Mouse (Mus musculus): ENCODE data around the gene Fgf2. TPM values are rescaled to one million over a fixed set of nuclear protein-coding genes. Genes with fewer than 3 reads are reported as not detected.

Gene Fgf2
- polyA plus RNA-seq, 1 experiment: 1.8 TPM

- Histone ChIP-seq H3K4me1 (ENCODE audit: control insufficient read depth, insufficient read depth, low read length) (no peaks in the 10 kb centered on the region), H3K27ac (ENCODE audit: insufficient read depth, low read length) (no peak overlapping the region), H3K4me3 (replicated peaks; ENCODE audit: insufficient read depth, low read depth, low read length) (no peak overlapping the region), H3K27me3 (ENCODE audit: control insufficient read depth, insufficient read depth, low read length) (no peaks in the 10 kb centered on the region)
- TF ChIP-seq POLR2A (IDR thresholded peaks at IDR 0.05; ENCODE audit: borderline replicate concordance, insufficient read depth, low read length) (no peak), CTCF (IDR thresholded peaks at IDR 0.05; ENCODE audit: borderline replicate concordance, insufficient read depth, low read depth, low read length) (no peak)
- DNase-seq: no peak
- WGBS: 97% methylated on average over 1 of the region's 1 CpGs
These were observed 31.9 kb upstream of the Fgf2 start for GRCm38 (mm10) chr3:37316233-37316632.

- no peak for DNase-seq
- Histone ChIP-seq H3K4me1 (ENCODE audit: control insufficient read depth, insufficient read depth, low read length) (no peaks in the 10 kb centered on the region), H3K27ac (ENCODE audit: insufficient read depth, low read length) (no peak overlapping the region), H3K4me3 (replicated peaks; ENCODE audit: insufficient read depth, low read depth, low read length) (no peak overlapping the region), H3K27me3 (ENCODE audit: control insufficient read depth, insufficient read depth, low read length) (no peaks in the 10 kb centered on the region)
- WGBS: 37% methylated on average over 3 of the region's 3 CpGs
- TF ChIP-seq CTCF (IDR thresholded peaks at IDR 0.05; ENCODE audit: borderline replicate concordance, insufficient read depth, low read depth, low read length): peak; percentile 23; the same call in 1 of the 2 replicates
- TF ChIP-seq POLR2A (IDR thresholded peaks at IDR 0.05; ENCODE audit: borderline replicate concordance, insufficient read depth, low read length): no peak
These were observed 23.8 kb upstream of the Fgf2 start for GRCm38 (mm10) chr3:37324310-37324709.

GRCm38 (mm10) chr3:37325317-37326112 lies 22.6 kb upstream of the Fgf2 start:
- DNase-seq: no peak
- TF ChIP-seq CTCF (IDR thresholded peaks at IDR 0.05; ENCODE audit: borderline replicate concordance, insufficient read depth, low read depth, low read length): no peak
- TF ChIP-seq POLR2A (IDR thresholded peaks at IDR 0.05; ENCODE audit: borderline replicate concordance, insufficient read depth, low read length): no peak
- Histone ChIP-seq H3K4me1 (ENCODE audit: control insufficient read depth, insufficient read depth, low read length) (no peaks in the 10 kb centered on the region), H3K27me3 (ENCODE audit: control insufficient read depth, insufficient read depth, low read length) (no peaks in the 10 kb centered on the region), H3K27ac (ENCODE audit: insufficient read depth, low read length) (no peak overlapping the region), H3K4me3 (replicated peaks; ENCODE audit: insufficient read depth, low read depth, low read length) (no peak overlapping the region)
- 82% methylated on average over 5 of the region's 5 CpGs for WGBS

GRCm38 (mm10) chr3:37326627-37327026 lies 21.5 kb upstream of the Fgf2 start:
- Histone ChIP-seq H3K27me3 (ENCODE audit: control insufficient read depth, insufficient read depth, low read length) (no peaks in the 10 kb centered on the region), H3K4me3 (replicated peaks; ENCODE audit: insufficient read depth, low read depth, low read length) (no peak overlapping the region)
- WGBS: 93% methylated on average over 3 of the region's 3 CpGs

GRCm38 (mm10) chr3:37328489-37328888 lies 19.7 kb upstream of the Fgf2 start:
- no peaks in the 10 kb centered on the region for H3K4me1 ChIP-seq (ENCODE audit: control insufficient read depth, insufficient read depth, low read length)
- no peak overlapping the region for H3K4me3 ChIP-seq (replicated peaks; ENCODE audit: insufficient read depth, low read depth, low read length)
- no peak for DNase-seq
- H3K27me3 ChIP-seq (ENCODE audit: control insufficient read depth, insufficient read depth, low read length): no peaks in the 10 kb centered on the region
- 86% methylated on average over 2 of the region's 2 CpGs for WGBS
- H3K27ac ChIP-seq (ENCODE audit: insufficient read depth, low read length): no peak overlapping the region
- no peak for TF ChIP-seq CTCF (IDR thresholded peaks at IDR 0.05; ENCODE audit: borderline replicate concordance, insufficient read depth, low read depth, low read length)
- TF ChIP-seq POLR2A (IDR thresholded peaks at IDR 0.05; ENCODE audit: borderline replicate concordance, insufficient read depth, low read length): no peak

More at GRCm38 (mm10) chr3:37326627-37327026, 21.5 kb upstream of the Fgf2 start:
- Histone ChIP-seq H3K4me1 (ENCODE audit: control insufficient read depth, insufficient read depth, low read length) (no peaks in the 10 kb centered on the region), H3K27ac (ENCODE audit: insufficient read depth, low read length) (no peak overlapping the region)
- no peak for TF ChIP-seq POLR2A (IDR thresholded peaks at IDR 0.05; ENCODE audit: borderline replicate concordance, insufficient read depth, low read length)
- no peak for TF ChIP-seq CTCF (IDR thresholded peaks at IDR 0.05; ENCODE audit: borderline replicate concordance, insufficient read depth, low read depth, low read length)
- DNase-seq: no peak

- Histone ChIP-seq H3K27ac (ENCODE audit: insufficient read depth, low read length) (no peak overlapping the region), H3K4me3 (replicated peaks; ENCODE audit: insufficient read depth, low read depth, low read length) (no peak overlapping the region), H3K4me1 (ENCODE audit: control insufficient read depth, insufficient read depth, low read length) (no peaks in the 10 kb centered on the region), H3K27me3 (ENCODE audit: control insufficient read depth, insufficient read depth, low read length) (no peaks in the 10 kb centered on the region)
- WGBS: 94% methylated on average over 1 of the region's 1 CpGs
- DNase-seq: no peak
- no peak for TF ChIP-seq CTCF (IDR thresholded peaks at IDR 0.05; ENCODE audit: borderline replicate concordance, insufficient read depth, low read depth, low read length)
- no peak for TF ChIP-seq POLR2A (IDR thresholded peaks at IDR 0.05; ENCODE audit: borderline replicate concordance, insufficient read depth, low read length)
These were observed 18.2 kb upstream of the Fgf2 start for GRCm38 (mm10) chr3:37329963-37330362.

GRCm38 (mm10) chr3:37331999-37332449 lies 16.1 kb upstream of the Fgf2 start:
- TF ChIP-seq POLR2A (IDR thresholded peaks at IDR 0.05; ENCODE audit: borderline replicate concordance, insufficient read depth, low read length) (no peak), CTCF (IDR thresholded peaks at IDR 0.05; ENCODE audit: borderline replicate concordance, insufficient read depth, low read depth, low read length) (no peak)

GRCm38 (mm10) chr3:37334053-37334452 lies 14.1 kb upstream of the Fgf2 start:
- Histone ChIP-seq H3K27me3 (ENCODE audit: control insufficient read depth, insufficient read depth, low read length) (no peaks in the 10 kb centered on the region), H3K27ac (ENCODE audit: insufficient read depth, low read length) (no peak overlapping the region), H3K4me1 (ENCODE audit: control insufficient read depth, insufficient read depth, low read length) (no peaks in the 10 kb centered on the region), H3K4me3 (replicated peaks; ENCODE audit: insufficient read depth, low read depth, low read length) (no peak overlapping the region)
- TF ChIP-seq POLR2A (IDR thresholded peaks at IDR 0.05; ENCODE audit: borderline replicate concordance, insufficient read depth, low read length) (no peak), CTCF (IDR thresholded peaks at IDR 0.05; ENCODE audit: borderline replicate concordance, insufficient read depth, low read depth, low read length) (no peak)
- WGBS: 97% methylated on average over 4 of the region's 4 CpGs
- DNase-seq: no peak

More at GRCm38 (mm10) chr3:37331999-37332449, 16.1 kb upstream of the Fgf2 start:
- Histone ChIP-seq H3K27ac (ENCODE audit: insufficient read depth, low read length) (no peak overlapping the region), H3K4me1 (ENCODE audit: control insufficient read depth, insufficient read depth, low read length) (no peaks in the 10 kb centered on the region), H3K4me3 (replicated peaks; ENCODE audit: insufficient read depth, low read depth, low read length) (no peak overlapping the region), H3K27me3 (ENCODE audit: control insufficient read depth, insufficient read depth, low read length) (no peaks in the 10 kb centered on the region)
- WGBS: 68% methylated on average over 6 of the region's 6 CpGs
- DNase-seq: no peak
